Mouse (Mus musculus): Measurements from ENCODE around the gene Nfkb1.

Nfkb1 gene

DNA sequence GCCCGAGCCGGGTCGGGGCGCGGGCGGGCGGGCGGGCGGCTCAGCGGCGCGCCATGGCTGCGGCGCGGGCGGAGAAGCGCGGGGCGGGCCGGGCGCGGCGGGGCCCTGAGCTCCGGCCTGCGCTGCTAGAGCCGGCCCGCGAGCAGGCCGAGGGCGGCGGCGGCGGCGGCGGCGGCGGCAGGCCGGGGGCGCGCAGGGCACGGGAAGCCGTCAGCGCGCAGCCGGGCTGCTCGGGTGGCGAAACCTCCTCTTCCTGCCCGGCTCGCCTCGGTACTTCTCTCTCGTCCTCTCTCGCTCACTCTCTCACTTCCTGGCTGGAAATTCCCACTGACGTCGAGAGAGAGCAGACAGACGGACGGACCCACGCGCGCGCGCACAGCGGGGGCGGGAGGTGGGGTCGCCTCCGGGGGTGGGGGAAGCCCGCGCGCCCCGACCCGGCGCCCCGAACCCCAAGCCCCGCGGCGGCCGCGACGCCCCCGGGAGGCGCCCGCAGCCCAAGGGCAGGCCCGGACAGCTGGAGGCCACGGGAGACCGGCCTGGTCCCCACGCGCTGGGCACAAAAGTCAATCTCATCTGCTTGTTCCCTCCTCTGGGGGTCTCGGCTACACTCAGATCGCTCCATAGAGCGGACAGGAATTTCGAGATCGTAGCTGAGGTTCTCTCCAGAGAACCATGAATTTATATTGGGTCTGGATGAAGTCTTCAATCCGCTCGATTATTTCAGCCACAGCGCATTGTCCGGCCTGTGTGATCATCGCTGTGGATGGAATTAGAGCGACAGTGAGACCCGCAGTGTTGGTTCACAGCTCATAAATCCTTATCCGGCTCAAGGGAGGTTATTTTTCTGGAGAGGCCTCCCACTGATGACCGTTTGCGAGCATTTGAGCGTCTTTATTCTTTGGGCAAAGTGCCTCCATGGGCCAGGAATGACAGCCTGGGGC is at the start of gene Nfkb1:
Gene Nfkb1 (minus strand): TSS at position 357 of the 941 bp plus-strand sequence.
- DNase-seq (ENCODE audit: extremely low read depth, insufficient read length, low spot score), result peak; percentile 62

DNA sequence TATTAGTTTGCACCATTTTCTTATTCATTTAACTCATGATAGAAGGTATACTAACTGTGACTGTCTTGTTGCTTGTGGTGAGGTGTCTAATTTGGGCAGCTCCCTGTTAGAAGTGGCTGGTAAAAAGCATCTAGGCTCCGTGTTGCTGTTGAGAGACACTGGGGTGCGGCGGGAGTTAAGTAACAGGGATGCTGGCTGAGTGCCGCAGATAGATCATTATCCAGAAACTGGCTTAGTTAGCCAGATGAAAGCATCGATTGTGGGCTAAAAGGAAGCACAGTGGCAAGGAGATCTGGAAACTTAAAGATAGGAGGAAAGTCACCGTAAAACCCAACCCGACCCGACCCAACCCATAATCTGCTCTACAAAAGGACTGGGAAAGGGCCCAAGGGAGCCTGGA is 49.4 kb upstream of the Nfkb1 start:
- DNase-seq (ENCODE audit: extremely low read depth, insufficient read length, low spot score), result no peak

DNA sequence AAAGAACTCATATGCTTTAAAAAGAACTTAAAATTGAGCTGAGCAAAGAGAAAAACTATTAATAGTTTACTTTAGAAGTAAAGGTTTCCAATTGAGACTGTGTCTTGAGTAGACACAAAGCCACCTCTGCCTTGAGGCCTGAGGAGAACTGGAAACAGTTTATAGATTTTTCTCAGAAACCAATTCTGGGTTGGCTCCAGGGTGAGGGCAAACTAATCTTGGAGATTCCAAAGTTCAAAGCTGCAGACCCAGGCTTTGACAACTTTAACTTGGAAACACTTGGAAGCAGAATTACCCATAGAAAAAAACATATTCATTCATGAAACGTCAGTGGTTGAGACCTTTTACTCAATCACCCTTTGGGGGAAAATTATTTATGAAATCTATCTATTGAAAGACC is 43.4 kb upstream of the Nfkb1 start:
- DNase-seq (ENCODE audit: extremely low read depth, insufficient read length, low spot score), result no peak

DNA sequence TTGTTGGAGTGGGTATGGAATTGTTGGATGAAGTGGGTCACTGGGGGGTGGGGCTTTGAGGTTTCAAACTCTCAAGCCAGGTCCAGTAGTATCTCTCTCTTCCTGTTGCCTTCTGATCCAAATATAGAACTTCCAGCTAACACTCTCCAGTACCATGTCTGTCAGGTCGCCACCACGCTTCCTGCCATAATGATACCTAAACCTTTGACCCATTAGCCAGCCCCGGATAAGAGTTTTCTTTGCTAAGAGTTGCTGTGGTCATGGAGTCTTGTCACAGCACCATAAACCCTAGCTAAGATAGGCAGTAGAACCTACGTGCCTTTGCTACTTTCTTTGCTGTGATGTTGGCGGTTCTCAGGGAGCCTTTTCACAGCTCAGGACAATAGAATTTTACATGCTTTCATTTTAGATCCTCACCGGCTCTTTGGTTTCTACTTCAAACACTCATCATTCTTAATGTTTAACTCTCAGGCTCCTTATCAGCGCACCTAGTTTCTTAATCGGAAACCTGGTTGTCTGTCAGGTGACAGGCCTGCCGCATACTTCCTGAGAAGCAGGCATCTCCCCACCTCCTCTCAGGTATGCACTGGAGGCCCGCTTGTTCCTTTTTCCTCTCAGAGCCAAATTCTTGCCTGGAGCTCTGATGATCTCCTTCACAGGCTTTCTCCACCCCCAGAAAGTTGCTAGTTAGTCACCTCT is 41.5 kb upstream of the Nfkb1 start:
- no peak for DNase-seq (ENCODE audit: extremely low read depth, insufficient read length, low spot score)

DNA sequence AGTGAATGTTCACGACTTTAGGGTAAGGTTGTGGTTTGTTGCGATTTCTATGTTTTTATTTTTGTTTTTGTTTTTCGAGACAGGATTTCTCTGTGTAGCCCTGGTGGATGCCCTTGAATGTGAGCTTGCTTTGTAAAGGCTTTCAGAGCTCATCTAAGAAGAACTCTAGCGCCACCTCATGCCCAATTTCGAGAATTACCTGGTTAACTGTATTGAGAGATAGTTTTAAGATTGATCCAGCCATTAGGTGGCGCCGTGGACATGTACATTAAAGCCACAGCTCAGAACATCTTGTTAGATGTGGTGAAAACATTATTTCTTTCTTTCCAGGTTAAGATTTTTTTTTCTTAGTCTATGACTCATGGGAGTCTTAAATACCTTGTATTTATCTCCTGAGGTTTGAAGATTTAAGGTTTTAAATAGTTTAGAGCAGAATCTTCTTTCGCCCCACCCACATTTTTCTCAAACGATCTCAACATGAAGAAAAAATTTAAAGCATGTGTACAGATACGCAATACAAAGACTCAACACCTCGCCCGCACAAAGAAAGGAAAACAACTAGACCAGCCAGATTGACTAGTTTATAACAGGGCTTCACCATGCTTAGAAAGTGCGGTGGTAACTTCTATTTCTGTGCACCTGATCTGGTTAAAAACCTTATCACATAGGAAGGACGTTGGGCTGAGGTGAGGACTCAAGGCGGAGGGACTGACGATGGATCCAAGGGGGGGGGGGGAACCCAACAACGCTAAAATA is 40.1 kb upstream of the Nfkb1 start:
- peak; percentile 52 for DNase-seq (ENCODE audit: extremely low read depth, insufficient read length, low spot score)

DNA sequence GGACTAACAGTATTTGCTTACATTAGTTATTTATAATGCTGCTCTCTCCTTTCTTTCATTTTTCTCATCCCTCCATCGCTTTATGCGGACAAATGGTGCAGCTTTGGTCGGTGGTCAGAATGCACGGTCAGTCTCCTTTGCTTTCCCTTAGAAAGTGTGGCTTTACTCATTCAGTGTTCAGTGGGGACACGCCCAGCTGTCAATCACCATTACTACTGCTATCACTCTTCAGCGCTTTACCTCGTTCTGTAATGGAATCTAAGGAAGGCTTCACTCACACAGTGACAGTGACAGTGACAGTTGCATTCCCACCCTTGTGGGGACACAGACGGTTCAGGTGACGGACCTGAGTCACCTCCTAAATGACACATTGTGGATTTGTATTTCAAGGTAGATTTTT is 39.4 kb upstream of the Nfkb1 start:
- peak; percentile 40 for DNase-seq (ENCODE audit: extremely low read depth, insufficient read length, low spot score)

DNA sequence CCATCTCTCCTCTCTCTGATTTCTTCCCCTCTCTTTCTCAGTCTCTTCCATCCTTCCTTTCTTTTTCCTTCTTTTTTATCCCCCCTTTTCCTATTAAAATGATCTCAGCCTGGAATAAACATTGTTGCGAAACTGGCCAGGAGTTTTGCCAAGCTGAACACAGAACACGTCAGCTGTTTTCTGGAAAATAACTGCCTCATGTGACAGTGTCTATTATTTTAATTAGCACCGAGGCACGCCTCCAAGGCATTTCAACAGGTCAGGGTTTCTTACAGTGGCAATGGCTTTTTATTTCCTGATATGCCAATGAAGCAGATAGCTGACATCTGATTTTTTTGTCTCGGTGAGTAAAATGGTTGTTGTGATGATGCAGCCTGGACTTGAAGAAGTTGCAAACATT is 38.2 kb upstream of the Nfkb1 start:
- peak; percentile 28 for DNase-seq (ENCODE audit: extremely low read depth, insufficient read length, low spot score)

DNA sequence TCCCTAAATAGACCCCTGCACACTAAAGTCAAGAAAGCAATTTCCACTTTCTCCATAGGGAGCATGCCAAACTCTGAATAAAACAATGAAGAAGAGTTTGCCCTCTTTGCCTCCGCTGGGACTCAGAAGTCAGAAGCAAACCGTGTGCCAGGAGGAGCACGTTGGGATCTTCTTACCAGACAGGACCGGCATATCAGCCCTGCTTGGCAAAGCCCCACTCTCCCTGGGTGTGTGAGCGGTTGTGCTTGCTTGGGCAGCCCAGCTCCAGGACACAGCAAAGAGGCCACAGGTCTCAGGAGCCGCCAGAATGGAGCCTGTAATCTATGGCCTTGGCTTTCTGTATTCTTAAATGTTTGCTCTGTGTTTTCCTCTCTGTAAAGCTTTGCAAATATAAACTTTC is 37.6 kb upstream of the Nfkb1 start:
- no peak for DNase-seq (ENCODE audit: extremely low read depth, insufficient read length, low spot score)

DNA sequence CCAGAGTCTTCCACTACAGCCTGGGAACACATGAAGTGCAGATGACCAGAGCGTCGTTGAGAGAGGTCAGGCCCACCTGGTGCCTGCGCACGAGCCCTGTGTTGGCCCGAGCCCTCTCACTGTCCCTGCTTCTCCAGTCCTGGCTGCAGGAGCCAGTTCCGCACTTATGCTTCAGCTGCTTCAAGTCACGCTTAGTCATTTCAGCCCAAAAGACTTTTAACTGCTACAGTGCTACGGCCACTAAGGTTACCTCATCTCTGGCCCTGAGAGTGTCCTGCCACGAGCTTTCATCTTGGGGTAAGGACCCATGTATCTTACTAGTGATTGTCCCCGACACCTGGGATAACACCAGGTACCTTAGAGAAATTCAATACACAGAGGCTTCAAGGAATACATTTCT is 36.0 kb upstream of the Nfkb1 start:
- no peak for DNase-seq (ENCODE audit: extremely low read depth, insufficient read length, low spot score)

DNA sequence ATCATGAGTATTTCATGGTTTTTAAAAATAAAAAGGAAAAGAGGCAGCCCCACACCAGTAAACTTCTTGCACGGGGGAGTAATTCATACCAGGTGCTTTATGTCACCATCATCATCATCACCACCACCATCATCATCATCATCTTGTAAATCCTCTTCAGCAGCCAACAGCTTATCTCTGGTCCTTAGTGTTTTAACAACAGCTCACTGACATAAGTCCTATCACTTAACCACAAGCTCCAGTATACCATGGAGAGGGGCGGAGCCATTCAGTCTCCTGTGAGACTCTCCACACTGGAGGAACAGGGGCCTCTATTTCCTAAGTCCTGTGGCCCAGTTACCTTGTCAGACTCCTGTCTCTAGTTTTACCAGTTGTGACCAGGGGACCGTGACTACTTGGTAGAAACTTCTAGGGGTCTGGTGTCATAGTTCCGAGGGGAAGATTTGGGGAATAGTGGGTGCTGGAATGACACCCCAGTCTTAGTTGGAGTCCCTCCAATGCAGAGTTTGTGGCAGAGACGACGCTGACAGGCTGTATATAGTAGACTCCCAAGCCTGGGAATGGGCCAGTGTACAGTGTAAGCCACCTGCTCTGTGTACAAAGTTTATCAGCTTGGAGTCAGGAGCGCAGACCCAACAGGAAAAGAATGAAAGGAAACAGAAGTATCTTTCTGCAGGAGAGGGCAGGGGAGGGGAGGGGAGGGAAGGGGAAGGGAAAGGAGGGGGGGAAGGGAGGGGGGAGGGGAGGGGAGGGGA is 35.4 kb upstream of the Nfkb1 start:
- no peak for DNase-seq (ENCODE audit: extremely low read depth, insufficient read length, low spot score)

DNA sequence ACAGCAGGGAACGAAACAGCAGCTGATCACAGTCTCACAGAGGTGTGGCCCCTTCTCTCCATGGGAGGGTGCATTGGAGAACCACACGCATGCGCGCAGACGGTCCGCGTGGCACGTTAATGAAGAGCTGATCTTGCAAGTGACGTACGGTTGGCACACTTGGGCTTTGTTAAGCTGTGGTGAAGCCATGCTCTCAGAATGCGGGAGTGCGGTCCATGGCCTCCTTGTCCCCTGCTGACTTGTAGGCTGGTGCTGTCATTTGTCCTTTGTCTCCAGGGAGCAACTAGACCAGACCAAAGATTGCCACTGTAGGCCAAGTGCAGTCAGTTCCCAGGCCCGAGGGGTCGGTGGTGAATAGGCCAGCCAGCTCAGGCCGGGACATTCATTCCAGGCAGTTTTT is 34.7 kb upstream of the Nfkb1 start:
- DNase-seq (ENCODE audit: extremely low read depth, insufficient read length, low spot score), result no peak

DNA sequence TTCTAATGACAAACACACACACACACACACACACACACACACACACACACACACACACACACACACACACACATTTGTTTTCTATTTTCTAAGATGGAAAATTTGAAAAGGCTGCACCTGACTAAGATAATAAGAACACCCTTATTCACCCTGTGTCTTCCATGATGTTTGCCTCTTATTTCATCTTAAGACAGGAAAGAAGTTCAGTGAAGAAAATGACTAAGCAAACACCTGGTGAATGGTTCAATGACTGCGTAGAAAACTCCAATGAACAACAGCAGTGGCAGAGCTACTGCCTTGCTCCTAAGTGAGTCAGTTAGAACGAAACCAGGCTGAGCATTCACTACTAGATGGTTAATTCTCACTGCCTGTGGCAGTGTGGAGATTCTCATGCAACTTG is 30.8 kb upstream of the Nfkb1 start:
- DNase-seq (ENCODE audit: extremely low read depth, insufficient read length, low spot score), result no peak

DNA sequence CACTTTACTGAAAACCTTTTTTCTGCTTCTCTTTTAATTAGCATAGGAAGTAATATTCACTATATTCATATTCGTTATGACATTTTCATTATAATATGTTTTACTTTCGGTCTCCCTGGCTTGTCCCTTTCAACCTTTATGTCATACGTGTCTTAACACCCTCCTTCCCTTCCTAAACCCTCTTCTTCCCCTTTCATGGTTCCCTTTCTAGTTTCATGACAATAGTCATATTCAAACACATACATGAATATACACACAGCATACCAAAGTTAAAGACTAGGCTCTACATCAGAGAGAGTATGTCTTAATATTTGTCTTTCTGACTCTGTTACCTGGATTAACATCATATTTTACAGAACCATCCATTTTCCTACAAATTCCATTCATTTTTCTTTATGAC is 28.6 kb upstream of the Nfkb1 start:
- no peak for DNase-seq (ENCODE audit: extremely low read depth, insufficient read length, low spot score)

DNA sequence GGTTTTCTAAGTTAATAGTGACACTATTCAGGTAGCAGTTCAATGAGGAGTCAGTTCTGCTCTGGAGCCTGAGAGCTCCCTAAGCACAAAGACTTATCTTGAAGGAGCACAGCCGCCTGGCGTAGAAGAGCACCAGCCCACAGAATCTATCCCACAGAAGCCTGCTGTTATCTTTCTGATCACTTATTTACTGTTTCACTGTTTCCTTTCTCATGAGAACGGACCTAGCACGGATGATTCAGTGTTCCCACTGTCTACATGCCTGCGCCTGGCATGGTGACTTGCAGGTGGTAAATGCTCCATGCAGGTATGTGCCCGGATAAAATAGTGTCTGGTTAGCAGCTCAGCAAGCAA is 27.8 kb upstream of the Nfkb1 start:
- DNase-seq (ENCODE audit: extremely low read depth, insufficient read length, low spot score), result no peak

DNA sequence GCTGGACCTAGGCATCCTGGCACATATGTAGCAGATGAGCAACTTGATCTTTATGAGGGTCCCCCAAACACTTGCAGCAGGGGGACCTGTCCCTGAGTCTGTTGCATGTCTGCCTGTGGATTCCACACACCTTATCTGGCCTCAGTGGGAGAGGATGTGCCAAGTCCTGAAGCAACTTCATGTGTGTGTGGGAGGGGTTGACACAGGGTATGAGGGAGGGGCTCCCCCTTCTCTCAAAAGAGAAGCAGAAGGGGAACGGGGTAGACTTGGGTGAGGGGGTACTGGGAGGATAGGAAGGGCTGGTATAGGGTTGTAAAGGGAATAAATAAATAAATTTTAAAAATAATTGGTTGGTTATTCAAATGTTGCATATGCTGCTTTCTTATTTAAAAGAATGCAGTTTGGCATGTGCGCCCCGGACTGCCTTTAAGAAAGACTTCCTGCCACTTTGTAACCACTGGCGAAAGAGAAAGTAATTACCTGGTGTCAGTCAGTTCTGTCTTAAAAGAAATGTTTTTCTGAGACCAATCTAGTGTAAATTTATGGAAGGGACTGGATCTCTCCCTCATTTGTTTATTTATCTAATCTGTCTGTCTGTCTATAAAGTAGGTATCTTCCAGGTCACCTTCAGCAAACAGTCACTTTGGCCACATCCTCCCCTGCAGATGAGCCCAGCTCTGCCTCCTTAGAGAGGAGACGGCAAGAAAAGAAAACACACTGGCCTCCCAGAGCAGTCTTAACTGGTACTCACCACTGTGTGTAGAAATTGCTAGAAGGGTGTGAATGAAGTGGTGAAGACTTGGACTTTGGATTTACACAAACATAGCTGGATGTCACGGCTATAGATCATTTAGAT is 27.2 kb upstream of the Nfkb1 start:
- DNase-seq (ENCODE audit: extremely low read depth, insufficient read length, low spot score), result no peak

DNA sequence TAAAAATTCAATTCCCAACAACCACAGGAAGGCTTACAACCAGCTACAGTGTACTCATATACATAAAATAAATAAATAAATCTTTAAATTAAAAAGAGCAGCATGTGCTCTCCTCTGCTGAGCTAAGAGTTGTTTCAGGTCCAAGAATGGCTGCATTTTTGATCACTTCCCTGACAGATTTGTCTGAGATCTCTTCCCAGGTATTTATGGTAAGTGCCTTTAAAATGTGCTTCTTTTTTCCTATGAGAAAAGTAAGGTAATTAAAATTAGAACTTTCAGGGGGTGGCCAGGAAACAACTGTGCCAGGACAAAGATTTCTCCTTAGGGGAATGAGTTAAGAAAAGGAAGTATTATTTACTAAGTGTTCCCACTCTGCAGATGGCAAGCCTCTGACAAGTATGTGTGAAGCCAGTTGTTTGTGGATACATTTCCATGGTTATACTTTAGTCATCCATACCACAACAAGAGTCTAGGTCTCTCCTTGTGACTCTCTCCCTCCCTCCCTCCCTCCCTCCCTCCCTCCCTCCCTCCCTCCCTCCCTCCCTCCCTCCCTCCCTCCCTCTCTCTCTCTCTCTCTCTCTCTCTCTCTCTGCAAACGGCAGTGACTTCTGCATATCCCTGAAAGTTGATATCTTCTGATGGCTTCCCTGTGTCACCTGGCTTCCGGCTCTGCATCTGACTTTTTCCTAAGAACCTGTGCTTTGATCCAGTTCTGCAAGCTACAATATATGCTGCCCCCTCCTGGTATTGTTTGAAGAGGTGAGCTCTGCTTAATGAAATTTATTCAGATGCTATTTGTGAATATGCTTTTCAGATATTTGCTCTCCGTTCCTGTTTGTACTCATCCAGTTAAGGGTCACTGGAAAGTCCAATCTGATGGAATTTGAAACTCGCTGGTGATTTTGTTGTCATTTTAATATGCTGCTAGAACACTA is 21.9 kb upstream of the Nfkb1 start:
- peak; percentile 53 for DNase-seq (ENCODE audit: extremely low read depth, insufficient read length, low spot score)

DNA sequence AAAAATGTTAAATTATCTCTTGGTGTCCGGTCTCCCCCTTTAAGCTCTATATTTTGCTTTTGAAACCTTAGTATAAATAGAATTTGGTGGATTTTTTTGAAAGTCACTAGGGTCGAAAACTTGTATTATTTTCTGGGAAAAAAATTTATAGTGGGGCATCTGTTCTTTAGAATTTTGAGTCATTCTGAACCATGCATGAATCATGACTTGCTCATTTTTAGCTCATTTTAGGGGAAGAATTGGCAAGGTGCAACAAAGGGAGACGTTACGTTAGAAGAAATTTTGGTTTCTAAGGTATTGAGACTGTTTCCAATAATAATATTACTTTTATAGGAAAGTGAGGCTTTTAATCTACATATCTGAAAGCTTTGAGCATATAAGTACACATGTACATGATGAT is 20.3 kb upstream of the Nfkb1 start:
- DNase-seq (ENCODE audit: extremely low read depth, insufficient read length, low spot score), result no peak

DNA sequence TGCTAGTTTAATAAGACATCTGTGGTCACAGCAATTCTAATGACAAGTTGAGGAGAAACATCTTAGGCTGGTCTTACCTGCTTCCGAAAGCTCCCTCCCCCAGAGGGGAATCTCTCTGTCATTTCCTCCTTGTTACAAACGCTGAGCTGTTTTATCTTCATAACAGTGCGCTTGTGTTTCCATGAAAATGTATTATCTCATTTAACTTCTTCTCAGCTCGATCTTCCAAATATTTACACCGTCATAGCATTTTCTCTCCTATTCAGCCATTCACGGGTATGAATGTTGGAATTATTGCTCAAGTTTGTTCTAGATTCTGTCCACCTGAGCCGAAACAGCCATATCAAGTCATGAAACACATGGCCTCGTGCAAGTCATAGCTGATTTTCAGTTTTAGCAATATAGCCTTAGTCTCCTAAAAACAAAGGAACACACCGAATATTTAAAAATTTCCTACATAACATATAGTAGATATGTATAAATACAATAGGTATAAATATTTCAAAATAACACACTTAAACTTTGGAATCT is 19.8 kb upstream of the Nfkb1 start:
- DNase-seq (ENCODE audit: extremely low read depth, insufficient read length, low spot score), result no peak

All from 3134 (cell line).